Mouse (Mus musculus) stomach, embryonic 16.5 days (tissue): ENCODE measurements at regions not wholly inside any gene's neighbourhood (a gene's known extent, or its start where the extent isn't known, plus 50 kb on each side); places are given as distances from the start of the nearest gene placed in this dataset.

Experiments used
- ATAC-seq: fragments of 200-750 bp; cut with Nextera tagmentation; 2 replicates; pipeline ENCODE4 v1.8.0; 2017; ENCODE audit warnings: moderate number of reproducible peaks, moderate TSS enrichment; ENCODE audit not compliant: insufficient read depth, low FRiP score
- H3K27ac ChIP-seq: fragments of 300-500 bp; sonication (generic); 2 replicates; pipeline ENCODE4 v1.5.1; 2014; ENCODE audit warnings: low read length
- H3K27me3 ChIP-seq: fragments of 300-500 bp; sonication (generic); 2 replicates; pipeline ENCODE4 v1.6.1; 2014; ENCODE audit warnings: low read length, control low read depth, mixed read lengths; ENCODE audit not compliant: control insufficient read depth, insufficient read depth
- H3K36me3 ChIP-seq: fragments of 300-500 bp; sonication (generic); 2 replicates; pipeline ENCODE4 v1.6.1; 2014; ENCODE audit warnings: low read length; ENCODE audit not compliant: control insufficient read depth, insufficient read depth
- H3K4me1 ChIP-seq: fragments of 300-500 bp; sonication (generic); 2 replicates; pipeline ENCODE4 v1.6.1; 2014; ENCODE audit warnings: low read length, control low read depth, mixed read lengths; ENCODE audit not compliant: control insufficient read depth, insufficient read depth
- H3K4me2 ChIP-seq: fragments of 300-500 bp; sonication (generic); 2 replicates; pipeline ENCODE4 v1.6.1; 2014; ENCODE audit warnings: low read depth, low read length, mixed read lengths
- H3K4me3 ChIP-seq: fragments of 300-500 bp; sonication (generic); replicated peaks from 2 replicates; pipeline ENCODE4 v1.5.1; 2014; ENCODE audit warnings: mild to moderate bottlenecking, low read length
- H3K9ac ChIP-seq: fragments of 300-500 bp; sonication (generic); 2 replicates; pipeline ENCODE4 v1.6.1; 2014; ENCODE audit warnings: low read length
- H3K9me3 ChIP-seq: fragments of 300-500 bp; sonication (generic); replicated peaks from 2 replicates; pipeline ENCODE4 v1.6.1; 2016; ENCODE audit warnings: low read length, control low read depth; ENCODE audit not compliant: control insufficient read depth
- WGBS: fragments of 180-500 bp; shearing (Covaris S2); extraction: QIAGEN DNeasy Blood & Tissue Kit; methylation state at CpG from one replicate; pipeline ENCODE4 v1.1.7; 2014; 5-methylcytosine and 5-hydroxymethylcytosine counted together

GRCm38 (mm10) chr10:38059050-38059449, 762.5 kb downstream of the Rfpl4b start:
- H3K4me3 ChIP-seq = no peak overlapping the region
- WGBS = 88% methylated on average over 8 of the region's 8 CpGs

GRCm38 (mm10) chr10:38010452-38010851, 811.1 kb downstream of the Rfpl4b start:
- Histone ChIP-seq H3K36me3 (no peaks in the 10 kb centered on the region), H3K4me1 (no peaks in the 10 kb centered on the region), H3K9me3 (no peaks in the 10 kb centered on the region), H3K9ac (no peak overlapping the region), H3K27me3 (no peaks in the 10 kb centered on the region), H3K27ac (no peak overlapping the region), H3K4me3 (no peak overlapping the region), H3K4me2 (no peak overlapping the region)
- 64% methylated on average over 2 of the region's 2 CpGs for WGBS
- ATAC-seq = no peak

More at GRCm38 (mm10) chr10:38059050-38059449, 762.5 kb downstream of the Rfpl4b start:
- Histone ChIP-seq H3K27ac (no peak overlapping the region), H3K27me3 (no peaks in the 10 kb centered on the region), H3K4me2 (no peak overlapping the region), H3K9ac (no peak overlapping the region), H3K36me3 (no peaks in the 10 kb centered on the region), H3K9me3 (no peaks in the 10 kb centered on the region), H3K4me1 (no peaks in the 10 kb centered on the region)
- no peak for ATAC-seq

- H3K9me3 ChIP-seq = no peaks in the 10 kb centered on the region
- no peaks in the 10 kb centered on the region for H3K36me3 ChIP-seq
- H3K4me1 ChIP-seq = no peaks in the 10 kb centered on the region
- no peak overlapping the region for H3K4me3 ChIP-seq
- no peak overlapping the region for H3K4me2 ChIP-seq
- no peak for ATAC-seq
- no peak overlapping the region for H3K27ac ChIP-seq
- no peak overlapping the region for H3K9ac ChIP-seq
- no peaks in the 10 kb centered on the region for H3K27me3 ChIP-seq
Observed at GRCm38 (mm10) chr10:37995691-37996445, 825.7 kb downstream of the Rfpl4b start.

GRCm38 (mm10) chr10:37988297-37989263, 833.0 kb downstream of the Rfpl4b start:
- no peaks in the 10 kb centered on the region for H3K9me3 ChIP-seq
- H3K27me3 ChIP-seq = no peaks in the 10 kb centered on the region
- H3K4me3 ChIP-seq = no peak overlapping the region
- H3K4me2 ChIP-seq = no peak overlapping the region
- no peaks in the 10 kb centered on the region for H3K36me3 ChIP-seq
- no peak overlapping the region for H3K27ac ChIP-seq
- H3K4me1 ChIP-seq = no peaks in the 10 kb centered on the region
- no peak overlapping the region for H3K9ac ChIP-seq
- 42% methylated on average over 11 of the region's 11 CpGs for WGBS
- ATAC-seq = no peak

GRCm38 (mm10) chr10:37978899-37979539, 840.3 kb upstream of the Marcks start:
- Histone ChIP-seq H3K4me3 (no peak overlapping the region), H3K4me1 (no peaks in the 10 kb centered on the region), H3K36me3 (no peaks in the 10 kb centered on the region), H3K4me2 (no peak overlapping the region), H3K9ac (no peak overlapping the region), H3K9me3 (no peaks in the 10 kb centered on the region), H3K27ac (no peak overlapping the region), H3K27me3 (no peaks in the 10 kb centered on the region)
- 41% methylated on average over 3 of the region's 3 CpGs for WGBS
- no peak for ATAC-seq

- H3K4me3 ChIP-seq = no peak overlapping the region
- no peaks in the 10 kb centered on the region for H3K36me3 ChIP-seq
- H3K9me3 ChIP-seq = no peaks in the 10 kb centered on the region
- H3K27ac ChIP-seq = no peak overlapping the region
- H3K4me2 ChIP-seq = no peak overlapping the region
- no peaks in the 10 kb centered on the region for H3K4me1 ChIP-seq
- H3K9ac ChIP-seq = no peak overlapping the region
- no peaks in the 10 kb centered on the region for H3K27me3 ChIP-seq
- no peak for ATAC-seq
Observed at GRCm38 (mm10) chr10:37960051-37960450, 821.3 kb upstream of the Marcks start.

- ATAC-seq = no peak
- no peaks in the 10 kb centered on the region for H3K27me3 ChIP-seq
- WGBS = 74% methylated on average over 2 of the region's 2 CpGs
- no peaks in the 10 kb centered on the region for H3K36me3 ChIP-seq
- H3K27ac ChIP-seq = no peak overlapping the region
- H3K4me3 ChIP-seq = no peak overlapping the region
- no peaks in the 10 kb centered on the region for H3K4me1 ChIP-seq
- H3K4me2 ChIP-seq = no peak overlapping the region
- no peaks in the 10 kb centered on the region for H3K9me3 ChIP-seq
- H3K9ac ChIP-seq = no peak overlapping the region
Observed at GRCm38 (mm10) chr10:37914780-37915179, 776.1 kb upstream of the Marcks start.

GRCm38 (mm10) chr10:37911669-37912068, 772.9 kb upstream of the Marcks start:
- H3K9ac ChIP-seq = no peak overlapping the region
- H3K27ac ChIP-seq = no peak overlapping the region
- H3K27me3 ChIP-seq = no peaks in the 10 kb centered on the region
- no peak overlapping the region for H3K4me2 ChIP-seq
- no peak overlapping the region for H3K4me3 ChIP-seq
- no peaks in the 10 kb centered on the region for H3K36me3 ChIP-seq
- H3K4me1 ChIP-seq = no peaks in the 10 kb centered on the region
- no peaks in the 10 kb centered on the region for H3K9me3 ChIP-seq
- no peak for ATAC-seq

GRCm38 (mm10) chr10:37908276-37908675, 769.6 kb upstream of the Marcks start:
- no peaks in the 10 kb centered on the region for H3K36me3 ChIP-seq
- 69% methylated on average over 2 of the region's 2 CpGs for WGBS
- H3K9me3 ChIP-seq = no peaks in the 10 kb centered on the region
- no peaks in the 10 kb centered on the region for H3K27me3 ChIP-seq
- no peaks in the 10 kb centered on the region for H3K4me1 ChIP-seq
- no peak overlapping the region for H3K27ac ChIP-seq
- no peak for ATAC-seq
- no peak overlapping the region for H3K4me3 ChIP-seq
- H3K4me2 ChIP-seq = no peak overlapping the region
- no peak overlapping the region for H3K9ac ChIP-seq
